Mouse (Mus musculus) cerebellum, postnatal 10 days (tissue): ENCODE measurements around the gene Gm15517.

Experiments used
- DNase-seq, 2 experiments: peaks; one replicate each; pipeline ENCODE4 v3.0.0; 2021; ENCODE audit warnings: mixed read lengths in 2 of 2

The Gm15517 gene

DNA sequence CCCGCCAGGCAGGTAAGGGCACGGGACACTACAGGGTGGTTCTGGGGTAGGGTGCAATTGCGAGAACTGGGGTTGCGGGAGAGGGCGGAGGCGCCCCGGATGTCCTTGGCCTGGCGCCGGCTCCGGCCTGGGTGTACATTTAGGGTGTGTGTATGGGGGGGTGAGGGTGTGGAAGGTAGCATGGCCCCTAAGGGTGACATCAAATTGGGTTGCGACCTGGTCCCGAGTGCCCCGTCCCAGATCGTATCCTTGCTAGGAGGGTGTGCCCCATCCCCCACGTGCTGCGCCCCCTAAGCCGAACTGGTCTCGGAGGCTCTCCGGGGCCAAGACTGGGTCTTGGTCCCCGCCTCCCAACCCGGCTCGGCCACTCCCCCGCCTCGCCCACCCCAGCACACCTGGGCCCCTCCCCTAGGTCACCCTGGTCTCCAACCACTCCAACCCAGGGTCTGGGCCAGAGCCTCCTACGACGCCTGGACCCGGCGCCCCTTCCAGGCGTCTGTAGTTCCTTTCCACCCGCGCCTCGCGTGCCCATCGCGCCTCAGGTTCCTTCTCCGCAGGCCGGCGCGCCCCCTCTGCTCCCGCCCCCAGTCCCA is 49.1 kb downstream of the Gm15517 start:
- peak; percentile 56 to 62 for DNase-seq

DNA sequence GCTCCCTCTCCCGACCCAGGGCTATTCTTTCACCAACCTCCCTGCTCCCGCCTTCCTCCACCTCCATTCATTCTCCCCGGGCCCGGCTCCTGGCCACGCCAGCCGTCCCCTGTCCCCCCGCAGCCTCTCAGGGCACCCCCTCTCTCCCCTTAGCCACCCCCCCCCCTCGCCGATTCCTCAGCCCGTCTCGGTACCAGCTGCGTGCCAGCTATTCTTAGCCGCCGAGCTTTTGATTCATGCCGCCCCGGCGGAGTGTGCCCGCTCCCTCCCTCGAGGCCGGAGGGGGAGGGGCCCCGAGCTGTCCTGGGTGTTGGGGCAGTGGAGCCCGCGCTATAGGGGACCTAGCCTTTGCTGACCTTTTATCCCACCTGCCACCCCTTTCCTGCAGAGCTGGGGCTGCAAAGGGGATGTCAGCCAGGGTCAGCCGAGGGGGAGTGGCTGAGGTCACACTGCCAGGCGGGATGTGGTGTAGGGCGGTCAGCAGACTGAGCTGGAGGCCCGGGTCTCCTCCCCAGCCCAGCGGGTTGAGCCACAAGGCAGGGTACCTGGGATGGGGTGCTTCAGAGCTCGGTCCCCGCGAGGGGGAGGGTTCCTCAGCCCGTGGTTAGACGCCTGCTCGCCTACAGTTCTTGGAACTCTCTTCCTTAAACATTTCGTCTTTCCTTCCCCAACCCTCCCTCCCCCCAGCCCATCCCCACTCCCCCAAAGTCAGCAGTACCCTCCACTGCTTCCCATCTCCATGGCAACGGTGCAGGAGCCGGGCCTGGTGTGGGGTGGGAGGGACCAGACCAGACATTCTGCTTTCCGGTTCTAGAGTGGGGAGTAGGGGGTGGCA is 49.8 kb downstream of the Gm15517 start:
- peak; percentile 35 to 62 for DNase-seq
